Mouse (Mus musculus) kidney, postnatal 0 days (tissue): Measurements from ENCODE around the gene Pla2g12a. TPM values are rescaled to one million over a fixed set of nuclear protein-coding genes. Genes with fewer than 3 reads are reported as not detected.

Experiments
- ATAC-seq: fragments of 200-750 bp; cut with Nextera tagmentation; replicated peaks from 2 replicates; pipeline ENCODE4 v1.8.0; 2017; ENCODE audit warnings: low read depth, moderate number of reproducible peaks, moderate TSS enrichment, moderate library complexity; ENCODE audit not compliant: low FRiP score
- DNase-seq: peaks from one replicate; pipeline ENCODE4 v3.0.0-alpha.2; 2016; ENCODE audit warnings: low spot score
- H3K27ac ChIP-seq: fragments of 300-500 bp; sonication (generic); 2 replicates; pipeline ENCODE4 v1.5.1; 2014; ENCODE audit warnings: mild to moderate bottlenecking
- H3K27me3 ChIP-seq: fragments of 300-500 bp; sonication (generic); 2 replicates; pipeline ENCODE4 v1.6.1; 2014; ENCODE audit warnings: low read length, mixed read lengths; ENCODE audit not compliant: insufficient read depth
- H3K36me3 ChIP-seq: fragments of 300-500 bp; sonication (generic); 2 replicates; pipeline ENCODE4 v1.6.1; 2014; ENCODE audit warnings: low read length, mixed read lengths; ENCODE audit not compliant: insufficient read depth
- H3K4me1 ChIP-seq: fragments of 300-500 bp; sonication (generic); replicated peaks from 2 replicates; pipeline ENCODE4 v1.6.1; 2014; ENCODE audit warnings: antibody characterized with exemption, low read length, mixed read lengths; ENCODE audit not compliant: insufficient read depth
- H3K4me2 ChIP-seq: fragments of 300-500 bp; sonication (generic); 2 replicates; pipeline ENCODE4 v1.6.1; 2014; ENCODE audit warnings: mild to moderate bottlenecking, low read length, moderate library complexity, mixed read lengths
- H3K4me3 ChIP-seq: fragments of 300-500 bp; sonication (generic); replicated peaks from 2 replicates; pipeline ENCODE4 v1.5.1; 2014; ENCODE audit warnings: low read depth, low read length
- H3K9ac ChIP-seq: fragments of 300-500 bp; sonication (generic); 2 replicates; pipeline ENCODE4 v1.6.1; 2014; ENCODE audit warnings: low read depth, low read length
- H3K9me3 ChIP-seq: fragments of 300-500 bp; sonication (generic); replicated peaks from 2 replicates; pipeline ENCODE4 v1.6.1; 2016; ENCODE audit warnings: low read length, inconsistent platforms, mixed read lengths
- CTCF ChIP-seq: IDR thresholded peaks from 2 replicates; pipeline ENCODE4 v1.5.1; 2016; ENCODE audit warnings: antibody characterized with exemption, low read depth, mild to moderate bottlenecking, moderate library complexity
- WGBS: fragments of 180-500 bp; shearing (Covaris S2); extraction: QIAGEN DNeasy Blood & Tissue Kit; methylation state at CpG from one replicate; pipeline ENCODE4 v1.1.7; 2014; 5-methylcytosine and 5-hydroxymethylcytosine counted together
- polyA plus RNA-seq: library from polyadenylated mRNA; unstranded; fragments of >200 nt; fragmentation: Nextera tagmentation; extraction: Ambion mirVana; gene quantifications from 2 replicates; pipeline ENCODE4 v1.2.1, GENCODE M21; 2015

The Pla2g12a gene
- polyA plus RNA-seq, result 55.4 and 57.1 TPM in 2 replicates

DNA sequence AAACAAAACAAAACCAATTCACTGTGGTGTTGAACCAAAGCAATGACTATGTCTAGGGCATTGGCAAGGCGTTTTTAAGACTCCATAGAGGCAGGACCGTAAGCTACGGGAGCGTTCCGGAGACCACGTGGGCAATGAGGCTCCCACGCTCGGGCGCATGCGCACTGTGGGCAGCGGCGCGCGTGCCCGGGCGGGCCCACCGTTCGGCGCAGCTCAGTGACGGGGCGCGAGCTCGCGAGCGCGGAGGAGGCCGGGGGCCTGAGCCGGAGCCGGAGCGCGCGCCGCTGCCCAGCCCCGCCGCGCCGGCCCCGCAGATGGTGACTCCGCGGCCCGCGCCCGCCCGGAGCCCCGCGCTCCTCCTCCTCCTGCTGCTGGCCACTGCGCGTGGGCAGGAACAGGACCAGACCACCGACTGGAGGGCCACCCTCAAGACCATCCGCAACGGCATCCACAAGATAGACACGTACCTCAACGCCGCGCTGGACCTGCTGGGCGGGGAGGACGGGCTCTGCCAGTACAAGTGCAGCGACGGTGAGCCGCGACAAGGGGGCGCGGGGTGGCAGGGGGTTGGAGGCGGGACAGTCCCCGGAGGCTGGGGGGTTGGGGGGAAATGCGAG, at the start of gene Pla2g12a:
Pla2g12a (plus strand) TSS at position 202 of the 617 bp plus-strand sequence.
- peak; percentile 89 for DNase-seq
- no peaks in the 10 kb centered on the region for H3K27me3 ChIP-seq
- ATAC-seq, result peak; percentile 88
- peaks cover 3% of the 10 kb centered on the region; the same call in 1 of the 2 replicates for H3K4me1 ChIP-seq
- peak within 1 kb of the TSS; percentile 77 for H3K27ac ChIP-seq
- H3K9me3 ChIP-seq, result no peaks in the 10 kb centered on the region
- peak within 1 kb of the TSS; percentile 87 for H3K4me2 ChIP-seq
- H3K4me3 ChIP-seq, result peak within 1 kb of the TSS; percentile 73
- WGBS, result under 1% methylated on average over 44 of the region's 66 CpGs
- peak; percentile 24; the same call in 1 of the 2 replicates for TF ChIP-seq CTCF
- H3K9ac ChIP-seq, result peak within 1 kb of the TSS; percentile 80
- no peaks in the 10 kb centered on the region for H3K36me3 ChIP-seq

DNA sequence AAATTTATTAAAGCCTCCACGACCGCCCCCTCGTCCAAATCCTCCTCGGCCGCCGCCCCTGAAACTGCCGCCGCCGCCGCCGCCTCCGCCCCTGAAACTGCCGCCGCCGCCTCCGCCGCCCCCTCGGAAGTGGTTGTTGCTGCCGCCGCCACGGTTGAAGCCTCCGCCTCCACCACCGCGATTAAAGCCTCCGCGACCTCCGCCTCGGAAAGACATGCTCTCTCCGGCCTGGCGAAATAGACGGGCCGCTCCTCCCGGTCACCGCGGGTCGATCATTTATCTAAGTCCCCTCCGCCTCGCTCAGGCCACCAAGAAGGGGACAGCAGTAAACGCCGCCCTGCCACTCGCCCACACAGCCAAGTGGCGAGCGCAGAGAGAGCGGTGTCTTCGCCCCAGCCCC, 47.8 kb upstream of the Pla2g12a start:
- no peaks in the 10 kb centered on the region for H3K9me3 ChIP-seq
- DNase-seq (no peak), ATAC-seq (no peak; the same call in 1 of the 2 replicates)
- no peaks in the 10 kb centered on the region for H3K36me3 ChIP-seq
- no peak for TF ChIP-seq CTCF
- WGBS, result 2% methylated on average over 35 of the region's 45 CpGs
- peaks cover 7% of the 10 kb centered on the region; the same call in 1 of the 2 replicates for H3K4me1 ChIP-seq
- peak overlapping the region; percentile 77 for H3K4me3 ChIP-seq
- H3K27ac ChIP-seq, result peak overlapping the region; percentile 91
- H3K9ac ChIP-seq, result peak overlapping the region; percentile 69
- peak overlapping the region; percentile 85 for H3K4me2 ChIP-seq
- no peaks in the 10 kb centered on the region for H3K27me3 ChIP-seq

DNA sequence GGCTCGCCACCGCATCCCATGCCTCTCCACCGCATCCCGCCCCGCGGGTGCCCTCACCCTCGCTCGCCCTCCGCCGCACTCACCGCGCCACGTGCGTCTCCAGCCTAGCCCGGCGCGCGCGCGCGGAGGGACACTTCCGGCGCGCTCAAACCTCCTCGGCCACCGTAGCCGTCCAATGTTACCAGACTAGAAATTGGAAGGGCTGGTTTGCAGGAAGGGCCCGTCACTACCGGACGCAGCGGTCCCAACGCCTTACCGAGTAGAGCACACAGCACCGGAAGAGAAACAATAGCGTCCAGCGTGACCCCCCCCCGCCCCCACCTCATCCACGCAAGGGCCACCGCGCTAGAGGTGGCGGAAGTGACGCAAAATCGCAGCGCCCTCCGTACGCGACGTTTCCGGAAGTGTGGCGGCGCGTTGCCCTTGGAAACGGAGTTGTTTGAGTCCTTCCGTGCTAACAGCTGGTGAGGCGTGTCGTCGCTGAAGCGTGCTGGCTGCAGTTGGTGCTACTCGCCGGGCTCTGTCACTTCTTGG, 47.3 kb upstream of the Pla2g12a start, which contains the start of gene Gar1:
Gar1 (minus strand) TSS at position 362 of the 534 bp plus-strand sequence.
- Histone ChIP-seq H3K27me3 (no peaks in the 10 kb centered on the region), H3K9me3 (no peaks in the 10 kb centered on the region), H3K9ac (peak within 1 kb of the TSS; percentile 69), H3K4me3 (peak within 1 kb of the TSS; percentile 77), H3K27ac (peak within 1 kb of the TSS; percentile 91), H3K36me3 (no peaks in the 10 kb centered on the region), H3K4me1 (peaks cover 7% of the 10 kb centered on the region; the same call in 1 of the 2 replicates), H3K4me2 (peak within 1 kb of the TSS; percentile 85)
- DNase-seq, result peak; percentile 97
- TF ChIP-seq CTCF, result no peak
- under 1% methylated on average over 60 of the region's 60 CpGs for WGBS
- ATAC-seq, result peak; percentile 91

DNA sequence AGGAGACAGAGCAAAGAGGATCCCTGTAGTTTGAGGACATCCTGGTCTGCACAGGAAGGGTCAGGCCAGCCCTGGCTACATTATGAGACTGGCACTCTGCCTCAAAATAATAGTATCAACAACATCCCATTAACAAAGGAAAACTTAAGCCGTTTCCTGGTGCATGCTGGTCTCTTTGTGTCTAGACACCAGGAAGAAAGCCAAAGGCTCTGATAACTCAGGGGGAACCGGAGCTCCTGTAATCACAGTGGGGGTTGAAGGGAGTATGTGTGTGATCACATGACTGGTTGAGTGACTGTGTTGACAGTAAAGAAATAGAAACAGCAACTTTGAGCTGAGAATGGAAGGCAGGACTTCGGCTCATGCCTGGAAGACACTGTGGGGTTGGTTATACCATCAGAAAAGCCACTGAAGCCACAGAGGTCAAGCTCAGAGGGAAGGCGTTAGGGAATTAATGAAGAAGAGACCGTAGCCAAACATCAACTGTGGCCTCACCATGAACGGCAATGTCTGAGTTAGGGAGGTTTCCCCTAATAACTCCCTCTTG, 42.9 kb upstream of the Pla2g12a start, which contains the start of gene Cfi:
Cfi (plus strand) TSS at position 497 of the 547 bp plus-strand sequence.
- peak within 1 kb of the TSS; percentile 88 for H3K27ac ChIP-seq
- H3K4me3 ChIP-seq, result no peak within 1 kb of the TSS
- no peaks in the 10 kb centered on the region for H3K4me1 ChIP-seq
- H3K9me3 ChIP-seq, result no peaks in the 10 kb centered on the region
- WGBS, result 38% methylated on average over 6 of the region's 6 CpGs
- no peak within 1 kb of the TSS for H3K9ac ChIP-seq
- 0 out of 2 replicates have a peak, but pooled peaks have one; percentile 5 for ATAC-seq
- no peak for TF ChIP-seq CTCF
- no peaks in the 10 kb centered on the region for H3K27me3 ChIP-seq
- H3K4me2 ChIP-seq, result peak within 1 kb of the TSS; percentile 42
- no peaks in the 10 kb centered on the region for H3K36me3 ChIP-seq
- peak; percentile 70 for DNase-seq

DNA sequence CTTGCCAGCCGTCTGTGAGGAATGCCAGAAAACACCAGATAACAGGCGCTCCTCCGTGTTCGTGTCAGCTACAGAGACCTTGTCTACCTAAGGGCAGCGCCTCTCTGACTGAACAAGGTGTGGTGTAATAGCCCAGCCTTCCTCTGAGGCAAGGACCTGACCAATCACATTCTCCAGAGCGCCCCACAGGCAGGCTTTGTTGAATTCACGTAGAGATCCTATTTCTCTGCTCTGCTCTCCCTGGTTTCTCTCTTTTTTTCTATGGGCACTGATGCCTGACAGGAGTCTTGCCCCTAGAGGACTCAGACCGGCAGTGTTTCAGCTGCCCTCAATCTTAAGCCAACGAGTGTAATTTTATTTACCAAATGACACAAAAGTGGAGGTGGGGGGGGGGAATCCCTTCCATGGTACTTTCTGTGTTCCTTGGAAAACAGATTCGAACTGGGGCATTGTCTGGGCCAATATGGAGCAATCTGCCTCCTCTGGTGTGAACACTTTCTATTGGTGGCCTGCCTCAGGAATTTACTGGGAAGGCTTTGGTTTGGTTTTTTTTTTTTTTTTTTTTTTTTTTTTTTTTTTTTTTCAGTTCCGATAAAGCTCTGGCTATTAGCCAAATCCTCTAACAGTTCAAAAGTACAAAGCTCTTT, 42.2 kb upstream of the Pla2g12a start:
- no peaks in the 10 kb centered on the region for H3K4me1 ChIP-seq
- no peaks in the 10 kb centered on the region for H3K27me3 ChIP-seq
- WGBS, result 12% methylated on average over 11 of the region's 11 CpGs
- no peak overlapping the region for H3K9ac ChIP-seq
- TF ChIP-seq CTCF, result peak; percentile 34
- H3K36me3 ChIP-seq, result no peaks in the 10 kb centered on the region
- peak overlapping the region; percentile 88 for H3K27ac ChIP-seq
- DNase-seq (peak; percentile 94), ATAC-seq (peak; percentile 92)
- H3K4me2 ChIP-seq, result peak overlapping the region; percentile 42
- no peaks in the 10 kb centered on the region for H3K9me3 ChIP-seq
- H3K4me3 ChIP-seq, result no peak overlapping the region

DNA sequence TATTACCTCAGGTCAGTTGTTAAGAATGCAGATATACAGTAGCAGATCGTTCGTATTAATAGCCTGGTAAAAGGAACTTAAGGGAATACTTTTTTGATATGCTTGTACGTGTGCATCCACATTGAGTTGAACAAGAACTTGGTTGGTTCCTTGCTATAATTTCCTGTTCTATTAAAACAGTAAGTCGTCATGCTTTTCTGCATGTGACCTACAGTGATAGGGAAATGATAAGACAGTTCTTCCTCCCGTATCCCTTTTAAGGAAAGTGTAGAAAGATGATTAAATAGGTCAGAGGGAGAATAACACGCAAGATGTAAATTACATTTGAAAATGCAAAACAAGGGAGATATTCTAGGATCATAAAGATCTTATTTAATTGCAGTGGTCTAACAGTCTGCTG, 41.4 kb upstream of the Pla2g12a start:
- H3K4me3 ChIP-seq, result no peak overlapping the region
- no peaks in the 10 kb centered on the region for H3K4me1 ChIP-seq
- ATAC-seq (no peak), DNase-seq (no peak)
- H3K4me2 ChIP-seq, result no peak overlapping the region
- H3K27me3 ChIP-seq, result no peaks in the 10 kb centered on the region
- no peaks in the 10 kb centered on the region for H3K9me3 ChIP-seq
- H3K9ac ChIP-seq, result no peak overlapping the region
- TF ChIP-seq CTCF, result no peak
- no peaks in the 10 kb centered on the region for H3K36me3 ChIP-seq
- WGBS, result 70% methylated on average over 6 of the region's 6 CpGs
- no peak overlapping the region for H3K27ac ChIP-seq
